Mouse (Mus musculus): ENCODE results near the gene Lmbr1.

Gene Lmbr1

DNA sequence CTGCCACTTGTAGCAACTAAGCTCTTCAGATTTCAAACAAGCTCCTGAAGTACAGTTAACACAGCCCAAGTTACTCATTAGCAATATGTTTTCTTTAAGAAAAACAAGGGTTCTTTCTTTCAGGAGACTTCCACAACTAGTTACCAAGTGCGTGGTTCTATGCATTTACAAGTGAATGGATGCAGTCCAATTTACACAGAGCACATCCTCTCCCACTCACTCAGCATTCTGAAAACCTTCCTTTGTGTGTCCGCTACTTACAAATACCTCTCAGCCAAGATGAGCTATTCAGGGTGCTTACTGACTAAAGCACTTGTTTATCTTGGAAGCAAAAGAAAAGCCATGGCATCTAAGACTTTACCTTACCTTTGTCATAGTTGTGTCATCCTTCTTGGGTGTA, 124.3 kb downstream of the Lmbr1 start:
- no peak for DNase-seq (ENCODE audit: low spot score)

- DNase-seq (ENCODE audit: low spot score): no peak
Observed at GRCm38 (mm10) chr5:29251496-29251873, 126.7 kb downstream of the Lmbr1 start.

DNA sequence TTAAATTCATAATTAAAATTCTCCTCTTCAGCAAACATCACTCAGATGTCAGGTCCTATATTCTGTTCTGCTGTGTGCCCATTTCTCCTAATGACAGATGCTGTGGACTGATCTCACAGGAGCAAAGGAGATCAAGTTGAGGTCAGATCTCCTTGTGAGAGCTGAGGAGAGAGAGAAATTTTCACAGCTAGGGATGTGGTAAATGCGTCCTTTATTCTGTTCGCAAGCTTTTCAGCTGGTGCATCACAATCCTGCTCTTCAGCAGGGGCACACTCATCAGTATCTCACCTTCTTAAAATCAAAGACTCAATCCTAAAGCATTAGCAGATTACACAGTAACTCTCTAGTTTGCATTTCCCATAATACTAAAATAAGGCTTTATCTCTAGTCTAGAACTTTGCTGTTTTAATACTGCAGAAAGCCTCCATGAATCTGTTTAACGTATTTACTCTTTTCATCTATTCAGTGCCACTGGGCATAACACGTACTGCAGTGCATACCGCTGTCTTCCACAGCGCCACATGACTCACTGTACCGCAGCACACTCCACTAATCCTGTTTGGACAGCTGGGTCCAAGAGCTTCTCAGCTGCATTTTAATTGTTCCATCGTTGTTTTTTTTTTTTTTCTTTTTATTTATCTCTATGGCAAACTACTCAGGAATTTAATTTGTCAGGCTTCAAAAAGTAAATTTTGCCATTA, 127.2 kb downstream of the Lmbr1 start:
- DNase-seq (ENCODE audit: low spot score): no peak

GRCm38 (mm10) chr5:29244769-29245168, 133.4 kb downstream of the Lmbr1 start:
- DNase-seq (ENCODE audit: low spot score): no peak

- DNase-seq (ENCODE audit: low spot score): no peak
Observed at GRCm38 (mm10) chr5:29238379-29238778, 139.8 kb downstream of the Lmbr1 start.

- DNase-seq (ENCODE audit: low spot score): no peak
Observed at GRCm38 (mm10) chr5:29230481-29230880, 147.7 kb downstream of the Lmbr1 start.

DNA sequence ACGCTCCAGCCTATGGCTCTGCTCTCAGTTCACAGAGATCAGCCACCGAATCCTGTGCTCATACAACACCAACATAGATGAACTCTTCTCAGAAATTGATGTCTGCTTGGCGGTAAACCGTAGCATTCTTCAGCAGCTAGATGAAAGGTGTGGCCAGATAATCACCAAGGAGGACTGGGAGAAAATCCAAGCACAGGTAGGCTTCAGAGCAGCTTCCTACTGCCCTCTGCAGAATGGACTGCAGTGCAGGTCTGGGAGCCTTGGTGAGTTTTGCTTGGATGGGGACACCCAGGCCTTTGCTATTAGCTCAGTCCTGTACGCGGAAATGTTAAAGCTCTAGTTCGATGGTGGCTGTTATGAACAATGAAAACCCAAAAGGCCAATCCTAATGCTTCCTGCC, 154.1 kb downstream of the Lmbr1 start:
- no peak for DNase-seq (ENCODE audit: low spot score)

DNA sequence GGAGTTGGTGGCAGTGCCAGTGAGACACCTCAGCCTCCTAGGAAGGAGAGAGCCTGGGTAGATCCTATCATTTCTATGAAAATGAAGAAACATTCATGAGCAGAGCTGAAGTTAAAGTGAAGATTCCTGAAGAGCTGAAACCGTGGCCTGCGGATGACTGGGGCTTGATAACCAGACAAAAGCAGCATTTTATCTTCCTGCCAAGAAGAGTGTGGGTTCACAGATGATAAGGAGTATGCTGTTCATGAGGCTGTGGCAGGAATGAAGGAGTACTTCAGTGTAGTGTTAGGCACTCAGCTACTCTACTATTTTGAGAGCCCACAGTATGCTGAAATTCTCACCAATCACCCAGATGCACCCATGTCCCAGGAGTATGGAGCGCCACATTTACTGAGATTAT, 160.2 kb downstream of the Lmbr1 start:
- DNase-seq (ENCODE audit: low spot score): no peak

- no peak for DNase-seq (ENCODE audit: low spot score)
Observed at GRCm38 (mm10) chr5:29211980-29212555, 166.1 kb downstream of the Lmbr1 start.

DNA sequence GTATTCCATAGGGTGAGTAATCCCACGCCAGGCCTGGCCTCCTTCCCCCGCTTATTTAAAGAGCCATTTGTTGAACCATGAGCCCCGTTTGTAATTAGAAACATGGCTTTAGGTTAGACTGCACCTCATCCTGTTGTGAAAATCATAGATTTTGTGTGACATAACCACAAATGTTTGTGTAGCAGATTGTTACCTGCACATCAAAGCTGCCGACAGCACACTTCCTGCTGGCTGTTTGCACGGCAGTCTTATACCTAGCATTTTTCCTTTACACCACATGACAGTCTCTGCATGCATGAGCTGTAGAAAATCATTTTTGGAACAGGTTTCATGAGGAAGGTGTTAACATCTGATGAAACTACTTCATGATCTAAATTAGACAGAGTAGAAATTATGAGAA, 172.5 kb downstream of the Lmbr1 start:
- no peak for DNase-seq (ENCODE audit: low spot score)

DNA sequence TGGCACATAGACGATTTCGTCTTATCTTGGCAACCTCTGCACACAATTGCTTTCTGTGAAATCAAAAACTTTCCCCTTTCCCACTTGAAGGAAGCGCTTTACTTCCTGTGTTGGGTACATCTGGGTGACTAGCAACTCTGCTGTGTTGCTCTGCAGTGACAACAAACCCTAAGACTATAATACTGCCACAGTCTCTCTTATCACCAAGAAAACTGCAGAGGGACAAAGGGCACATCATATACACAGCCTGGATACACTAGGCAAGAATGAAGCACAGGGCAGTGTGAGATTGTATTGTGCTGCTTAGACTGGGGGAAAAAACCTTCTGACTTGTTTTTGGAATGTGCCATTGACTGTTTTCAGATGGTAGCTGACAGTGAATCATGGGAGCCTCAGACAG, 178.3 kb downstream of the Lmbr1 start:
- DNase-seq (ENCODE audit: low spot score): no peak

DNA sequence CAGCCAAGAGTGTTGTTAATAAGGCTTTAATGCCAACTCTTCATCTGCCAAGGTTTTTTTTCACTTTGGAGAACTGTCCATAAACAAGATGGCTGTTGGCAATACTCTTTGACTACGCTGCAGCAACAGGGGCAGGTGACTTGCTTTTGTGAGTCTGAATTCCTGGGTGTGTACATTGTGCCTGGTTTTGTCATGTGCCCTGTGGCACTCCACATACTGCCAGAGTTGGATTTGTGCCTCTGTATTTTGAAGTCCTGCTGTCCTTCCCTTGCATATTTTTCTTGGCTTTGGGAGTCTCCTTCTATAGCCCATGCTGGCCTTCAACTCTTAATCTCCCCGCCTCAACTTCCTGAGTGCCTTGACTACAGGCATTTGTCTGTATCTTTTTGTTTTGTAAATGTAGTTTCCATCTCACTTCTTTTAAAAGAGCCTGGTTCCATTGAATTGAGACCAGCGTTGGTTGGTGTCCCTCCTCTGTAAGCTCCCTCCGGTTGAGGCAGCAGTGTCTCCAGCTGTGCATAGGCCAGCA, 179.2 kb downstream of the Lmbr1 start:
- DNase-seq (ENCODE audit: low spot score): peak; percentile 6

GRCm38 (mm10) chr5:29197187-29197586, 181.0 kb downstream of the Lmbr1 start:
- DNase-seq (ENCODE audit: low spot score): no peak

DNA sequence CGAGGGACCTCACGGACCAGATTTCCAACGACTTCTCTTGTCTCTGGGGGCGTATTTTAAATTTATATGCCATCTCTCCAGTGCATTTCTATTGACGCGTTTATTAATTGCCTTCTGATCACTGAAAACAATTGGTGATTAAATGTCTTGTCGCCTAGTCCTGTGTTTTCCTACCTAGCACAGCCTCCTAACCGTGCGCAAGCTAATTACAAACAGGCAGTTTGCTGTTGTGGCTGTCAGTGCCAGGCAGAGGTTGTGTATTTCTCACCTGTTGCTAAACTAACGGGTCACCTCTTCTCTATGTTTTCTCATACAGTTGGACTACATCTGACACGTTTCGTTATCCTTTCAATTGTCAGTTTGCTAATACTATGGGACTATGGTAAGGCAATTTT, 181.9 kb downstream of the Lmbr1 start:
- DNase-seq (ENCODE audit: low spot score): no peak

- DNase-seq (ENCODE audit: low spot score): peak; percentile 12
Observed at GRCm38 (mm10) chr5:29195570-29196263, 182.5 kb downstream of the Lmbr1 start, which contains the start of gene Rnf32. Gene Rnf32, plus strand, starts transcription at chr5:29195992.

- no peak for DNase-seq (ENCODE audit: low spot score)
Observed at GRCm38 (mm10) chr5:29195231-29195569, 183.0 kb downstream of the Lmbr1 start.

- no peak for DNase-seq (ENCODE audit: low spot score)
Observed at GRCm38 (mm10) chr5:29186798-29187197, 191.4 kb downstream of the Lmbr1 start.
